Mouse (Mus musculus) lung, adult 10 weeks (tissue): Measurements from ENCODE around the gene Mmd. TPM values are rescaled to one million over a fixed set of nuclear protein-coding genes. Genes with fewer than 3 reads are reported as not detected.

Experiments used
- polyA plus RNA-seq: library from polyadenylated mRNA; stranded (reverse); fragments of 350-450 nt; fragmentation: Illumina TruSeq; extraction: RNeasy Lipid Tissue Mini Kit (QIAGEN cat#74804); gene quantifications from one replicate; pipeline ENCODE4 v1.2.3, GENCODE M21; 2014; ENCODE audit warnings: low read depth, low replicate concordance; ENCODE audit not compliant: insufficient read depth

Mmd gene
- polyA plus RNA-seq: 40.1 TPM

GRCm38 (mm10) chr11:90249025-90249650, at the start of gene Mmd:
TSS of gene Mmd (plus strand) at chr11:90249456.

Other genes starting within 250 kb of the Mmd start
- 8.4 TPM for gene Pctp, start 246.6 kb upstream of the Mmd start, polyA plus RNA-seq
- 337 TPM for gene Tmem100, start 219.1 kb upstream of the Mmd start, polyA plus RNA-seq
- 4.0 TPM for gene Gm45716, start 61.8 kb upstream of the Mmd start, polyA plus RNA-seq
- 2.4 TPM for gene Hlf, start 141.4 kb downstream of the Mmd start, polyA plus RNA-seq